Mouse (Mus musculus): ENCODE measurements around the gene Rhbdf2. TPM values are rescaled to one million over a fixed set of nuclear protein-coding genes. Genes with fewer than 3 reads are reported as not detected.

Rhbdf2 gene
- polyA plus RNA-seq, 1 experiment = 10.1 TPM

- Histone ChIP-seq H3K4me1 (ENCODE audit: control insufficient read depth, insufficient read depth, low read length) (no peaks in the 10 kb centered on the region), H3K4me3 (ENCODE audit: insufficient read depth, low read length) (no peak overlapping the region), H3K27ac (ENCODE audit: insufficient read depth, low read length) (no peak overlapping the region)
- no peak for TF ChIP-seq POLR2A (IDR thresholded peaks at IDR 0.05; ENCODE audit: low read depth, low read length)
- no peak for TF ChIP-seq CTCF (IDR thresholded peaks at IDR 0.05; ENCODE audit: borderline replicate concordance, insufficient read depth, low read length)
These were observed 30.1 kb downstream of the Rhbdf2 start for GRCm38 (mm10) chr11:116596766-116597165.

- no peaks in the 10 kb centered on the region for H3K4me1 ChIP-seq (ENCODE audit: control insufficient read depth, insufficient read depth, low read length)
- no peak overlapping the region for H3K4me3 ChIP-seq (ENCODE audit: insufficient read depth, low read length)
- TF ChIP-seq CTCF (IDR thresholded peaks at IDR 0.05; ENCODE audit: borderline replicate concordance, insufficient read depth, low read length) (no peak), POLR2A (IDR thresholded peaks at IDR 0.05; ENCODE audit: low read depth, low read length) (no peak)
- H3K27ac ChIP-seq (ENCODE audit: insufficient read depth, low read length) = no peak overlapping the region
These were observed 33.5 kb downstream of the Rhbdf2 start for GRCm38 (mm10) chr11:116593345-116593744.

GRCm38 (mm10) chr11:116592428-116592827 lies 34.4 kb downstream of the Rhbdf2 start:
- H3K4me1 ChIP-seq (ENCODE audit: control insufficient read depth, insufficient read depth, low read length) = no peaks in the 10 kb centered on the region
- no peak overlapping the region for H3K4me3 ChIP-seq (ENCODE audit: insufficient read depth, low read length)
- TF ChIP-seq CTCF (IDR thresholded peaks at IDR 0.05; ENCODE audit: borderline replicate concordance, insufficient read depth, low read length) = peak; percentile 98
- no peak for TF ChIP-seq POLR2A (IDR thresholded peaks at IDR 0.05; ENCODE audit: low read depth, low read length)
- no peak overlapping the region for H3K27ac ChIP-seq (ENCODE audit: insufficient read depth, low read length)

GRCm38 (mm10) chr11:116591621-116592020 lies 35.2 kb downstream of the Rhbdf2 start:
- Histone ChIP-seq H3K4me1 (ENCODE audit: control insufficient read depth, insufficient read depth, low read length) (no peaks in the 10 kb centered on the region), H3K4me3 (ENCODE audit: insufficient read depth, low read length) (no peak overlapping the region), H3K27ac (ENCODE audit: insufficient read depth, low read length) (no peak overlapping the region)
- TF ChIP-seq POLR2A (IDR thresholded peaks at IDR 0.05; ENCODE audit: low read depth, low read length) (no peak), CTCF (IDR thresholded peaks at IDR 0.05; ENCODE audit: borderline replicate concordance, insufficient read depth, low read length) (no peak)

DNA sequence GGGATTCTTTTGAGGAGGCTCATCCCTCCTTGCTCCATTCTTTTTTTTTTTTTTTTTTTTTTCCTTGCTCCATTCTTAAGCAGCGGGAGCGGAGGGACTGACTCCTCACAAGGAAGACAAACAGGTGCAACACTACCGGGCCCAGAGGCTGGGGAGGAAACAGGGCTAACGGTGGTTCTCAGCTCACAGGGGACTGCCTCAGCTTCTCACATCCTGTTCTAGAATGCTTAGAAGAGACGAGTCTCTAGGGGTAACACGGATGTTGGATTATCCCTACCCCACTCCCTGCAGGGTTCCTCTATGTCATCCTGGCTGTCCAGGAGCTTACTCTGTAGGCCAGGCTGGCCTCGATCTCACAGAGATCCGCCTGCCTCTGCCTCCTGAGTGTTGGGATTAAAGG lies 37.2 kb downstream of the Rhbdf2 start:
- no peaks in the 10 kb centered on the region for H3K4me1 ChIP-seq (ENCODE audit: control insufficient read depth, insufficient read depth, low read length)
- no peak overlapping the region for H3K4me3 ChIP-seq (ENCODE audit: insufficient read depth, low read length)
- TF ChIP-seq CTCF (IDR thresholded peaks at IDR 0.05; ENCODE audit: borderline replicate concordance, insufficient read depth, low read length) = no peak
- no peak for TF ChIP-seq POLR2A (IDR thresholded peaks at IDR 0.05; ENCODE audit: low read depth, low read length)
- no peak overlapping the region for H3K27ac ChIP-seq (ENCODE audit: insufficient read depth, low read length)

GRCm38 (mm10) chr11:116589020-116589531 lies 37.7 kb downstream of the Rhbdf2 start:
- H3K4me1 ChIP-seq (ENCODE audit: control insufficient read depth, insufficient read depth, low read length) = no peaks in the 10 kb centered on the region
- H3K27ac ChIP-seq (ENCODE audit: insufficient read depth, low read length) = no peak overlapping the region
- H3K4me3 ChIP-seq (ENCODE audit: insufficient read depth, low read length) = no peak overlapping the region
- TF ChIP-seq CTCF (IDR thresholded peaks at IDR 0.05; ENCODE audit: borderline replicate concordance, insufficient read depth, low read length) (no peak), POLR2A (IDR thresholded peaks at IDR 0.05; ENCODE audit: low read depth, low read length) (no peak)

DNA sequence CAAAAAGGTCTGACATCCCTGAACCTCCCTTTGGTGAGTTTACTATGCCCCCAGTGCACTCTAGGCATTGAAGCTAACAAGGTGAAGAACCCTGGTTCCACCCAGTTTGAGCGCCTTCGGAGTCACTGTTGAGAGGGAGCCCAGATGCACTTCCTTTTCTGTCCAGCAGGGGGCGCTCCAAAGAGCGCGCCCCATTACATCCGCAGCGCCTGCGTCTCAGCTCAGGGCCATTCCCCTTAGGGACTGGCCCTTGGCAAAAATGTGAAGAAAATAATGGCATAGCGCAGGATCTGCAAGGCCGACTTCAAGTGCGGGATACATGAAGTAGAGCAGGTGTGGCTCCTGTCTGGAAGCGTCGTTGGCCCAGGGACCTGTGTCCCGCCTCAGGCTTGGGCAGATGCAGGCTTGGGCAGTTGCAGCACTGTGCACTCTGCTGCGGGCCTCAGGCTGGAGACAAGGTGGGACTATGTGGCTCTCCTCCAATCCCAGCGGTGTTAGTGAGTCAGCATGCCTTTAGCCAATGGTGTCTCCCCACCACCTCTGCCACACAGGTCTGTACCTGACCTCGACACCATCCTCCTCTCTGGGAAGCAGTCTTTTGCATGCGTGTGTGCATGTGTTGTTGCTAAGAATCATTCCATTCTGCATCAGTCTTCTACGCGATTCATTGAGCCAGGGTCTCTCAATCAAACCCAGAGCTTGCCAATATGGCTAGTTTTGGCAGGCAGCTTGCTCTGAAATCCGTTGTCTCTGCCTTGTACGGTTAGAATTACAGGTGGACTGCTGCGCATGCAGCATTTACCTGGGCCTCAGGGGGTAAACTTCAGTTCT lies 39.8 kb downstream of the Rhbdf2 start:
- H3K4me1 ChIP-seq (ENCODE audit: control insufficient read depth, insufficient read depth, low read length) = no peaks in the 10 kb centered on the region
- H3K4me3 ChIP-seq (ENCODE audit: insufficient read depth, low read length) = no peak overlapping the region
- no peak overlapping the region for H3K27ac ChIP-seq (ENCODE audit: insufficient read depth, low read length)
- TF ChIP-seq POLR2A (IDR thresholded peaks at IDR 0.05; ENCODE audit: low read depth, low read length) (no peak), CTCF (IDR thresholded peaks at IDR 0.05; ENCODE audit: borderline replicate concordance, insufficient read depth, low read length) (peak; percentile 62)

GRCm38 (mm10) chr11:116586310-116586709 lies 40.5 kb downstream of the Rhbdf2 start, which contains the start of gene Aanat:
Gene Aanat, plus strand, starts transcription at chr11:116586432.
- no peak within 1 kb of the TSS for H3K27ac ChIP-seq (ENCODE audit: insufficient read depth, low read length)
- no peak for TF ChIP-seq CTCF (IDR thresholded peaks at IDR 0.05; ENCODE audit: borderline replicate concordance, insufficient read depth, low read length)
- TF ChIP-seq POLR2A (IDR thresholded peaks at IDR 0.05; ENCODE audit: low read depth, low read length) = no peak
- no peaks in the 10 kb centered on the region for H3K4me1 ChIP-seq (ENCODE audit: control insufficient read depth, insufficient read depth, low read length)
- no peak within 1 kb of the TSS for H3K4me3 ChIP-seq (ENCODE audit: insufficient read depth, low read length)

- H3K27ac ChIP-seq (ENCODE audit: insufficient read depth, low read length) = no peak overlapping the region
These were observed 41.1 kb downstream of the Rhbdf2 start for GRCm38 (mm10) chr11:116585682-116586081.

GRCm38 (mm10) chr11:116581376-116581814 lies 45.4 kb downstream of the Rhbdf2 start, which contains the start of gene Ube2o:
Gene Ube2o, minus strand, starts transcription at chr11:116581447.
- Histone ChIP-seq H3K4me3 (ENCODE audit: insufficient read depth, low read length) (peak within 1 kb of the TSS; percentile 80), H3K4me1 (ENCODE audit: control insufficient read depth, insufficient read depth, low read length) (no peaks in the 10 kb centered on the region), H3K27ac (ENCODE audit: insufficient read depth, low read length) (peak within 1 kb of the TSS; percentile 51; the same call in 1 of the 2 replicates)
- 0 out of 2 replicates have a peak, but pooled peaks have one; percentile 11 for TF ChIP-seq CTCF (IDR thresholded peaks at IDR 0.05; ENCODE audit: borderline replicate concordance, insufficient read depth, low read length)
- TF ChIP-seq POLR2A (IDR thresholded peaks at IDR 0.05; ENCODE audit: low read depth, low read length) = peak; percentile 69; the same call in 1 of the 2 replicates

More at GRCm38 (mm10) chr11:116585682-116586081, 41.1 kb downstream of the Rhbdf2 start:
- TF ChIP-seq CTCF (IDR thresholded peaks at IDR 0.05; ENCODE audit: borderline replicate concordance, insufficient read depth, low read length) (no peak), POLR2A (IDR thresholded peaks at IDR 0.05; ENCODE audit: low read depth, low read length) (no peak)
- H3K4me1 ChIP-seq (ENCODE audit: control insufficient read depth, insufficient read depth, low read length) = no peaks in the 10 kb centered on the region
- no peak overlapping the region for H3K4me3 ChIP-seq (ENCODE audit: insufficient read depth, low read length)

Data from embryonic fibroblast, embryonic 13.5 days (primary cell).